Mouse (Mus musculus): ENCODE results near the gene Oosp1.

Gene Oosp1

GRCm38 (mm10) chr19:11690839-11691238, at the start of gene Oosp1:
Gene Oosp1, minus strand, starts transcription at chr19:11691150.
- in situ Hi-C loops (cut with MboI, MseI): no loop called here

GRCm38 (mm10) chr19:11736455-11736854, 45.5 kb upstream of the Oosp1 start:
- in situ Hi-C loops (cut with MboI, MseI): no loop called here

GRCm38 (mm10) chr19:11730278-11730677, 39.3 kb upstream of the Oosp1 start:
- in situ Hi-C loops (cut with MboI, MseI): no loop called here

- in situ Hi-C loops (cut with MboI, MseI): no loop called here
Observed at GRCm38 (mm10) chr19:11727304-11727703, 36.4 kb upstream of the Oosp1 start.

- in situ Hi-C loops (cut with MboI, MseI): no loop called here
Observed at GRCm38 (mm10) chr19:11725915-11726314, 35.0 kb upstream of the Oosp1 start.

- in situ Hi-C loops (cut with MboI, MseI): no loop called here
Observed at GRCm38 (mm10) chr19:11724275-11724674, 33.3 kb upstream of the Oosp1 start.

GRCm38 (mm10) chr19:11723870-11724269, 32.9 kb upstream of the Oosp1 start:
- in situ Hi-C loops (cut with MboI, MseI): no loop called here

- in situ Hi-C loops (cut with MboI, MseI): no loop called here
Observed at GRCm38 (mm10) chr19:11720071-11720470, 29.1 kb upstream of the Oosp1 start.

GRCm38 (mm10) chr19:11712451-11712850, 21.5 kb upstream of the Oosp1 start:
- in situ Hi-C loops (cut with MboI, MseI): no loop called here

GRCm38 (mm10) chr19:11698342-11698741, 7.4 kb upstream of the Oosp1 start:
- in situ Hi-C loops (cut with MboI, MseI): no loop called here

- in situ Hi-C loops (cut with MboI, MseI): no loop called here
Observed at GRCm38 (mm10) chr19:11696755-11697154, 5.8 kb upstream of the Oosp1 start, which contains the start of gene Oosp3. Gene Oosp3, plus strand, starts transcription at chr19:11697055.

- in situ Hi-C loops (cut with MboI, MseI): no loop called here
Observed at GRCm38 (mm10) chr19:11691454-11691853, 504 bp upstream of the Oosp1 start.

GRCm38 (mm10) chr19:11661562-11661961, 29.4 kb downstream of the Oosp1 start:
- in situ Hi-C loops (cut with MboI, MseI): loop anchor here (25.0 kb wide), 2 partner anchors 999 to 1349 kb away; partner anchors contain the start of gene Dagla

- in situ Hi-C loops (cut with MboI, MseI): loop anchor here (25.0 kb wide), 2 partner anchors 998 to 1348 kb away; partner anchors contain the start of gene Dagla
Observed at GRCm38 (mm10) chr19:11660459-11660858, 30.5 kb downstream of the Oosp1 start, which contains the start of gene Oosp2. Gene Oosp2, minus strand, starts transcription at chr19:11660559.

GRCm38 (mm10) chr19:11659142-11659541, 31.8 kb downstream of the Oosp1 start:
- in situ Hi-C loops (cut with MboI, MseI): loop anchor here (25.0 kb wide), 2 partner anchors 997 to 1347 kb away; partner anchors contain the start of gene Dagla

- in situ Hi-C loops (cut with MboI, MseI): no loop called here
Observed at GRCm38 (mm10) chr19:11649564-11649963, 41.4 kb downstream of the Oosp1 start.

- in situ Hi-C loops (cut with MboI, MseI): no loop called here
Observed at GRCm38 (mm10) chr19:11646166-11646565, 44.8 kb downstream of the Oosp1 start.

- in situ Hi-C loops (cut with MboI, MseI): no loop called here
Observed at GRCm38 (mm10) chr19:11640732-11641131, 50.2 kb downstream of the Oosp1 start, which contains the start of gene Ms4a3. Gene Ms4a3, minus strand, starts transcription at chr19:11640851.

GRCm38 (mm10) chr19:11639038-11639437, 51.9 kb downstream of the Oosp1 start:
- in situ Hi-C loops (cut with MboI, MseI): no loop called here

GRCm38 (mm10) chr19:11635572-11635971, 55.4 kb downstream of the Oosp1 start:
- in situ Hi-C loops (cut with MboI, MseI): no loop called here

- in situ Hi-C loops (cut with MboI, MseI): no loop called here
Observed at GRCm38 (mm10) chr19:11634330-11634729, 56.6 kb downstream of the Oosp1 start.

- in situ Hi-C loops (cut with MboI, MseI): no loop called here
Observed at GRCm38 (mm10) chr19:11633732-11634131, 57.2 kb downstream of the Oosp1 start.

GRCm38 (mm10) chr19:11625231-11625630, 65.7 kb downstream of the Oosp1 start:
- in situ Hi-C loops (cut with MboI, MseI): no loop called here

GRCm38 (mm10) chr19:11624800-11625199, 66.2 kb downstream of the Oosp1 start:
- in situ Hi-C loops (cut with MboI, MseI): no loop called here

Data from regulatory T cell (primary cell).